Mouse (Mus musculus) megakaryocyte, embryonic 14.5 days (primary cell): ENCODE measurements around the gene Ctrc.

Source experiments
- FLI1 ChIP-seq: IDR thresholded peaks from 2 replicates; pipeline ENCODE4 v1.6.1; 2012; ENCODE audit warnings: low read length, inconsistent platforms, mixed read lengths
- GATA1 ChIP-seq: IDR thresholded peaks from 3 replicates; pipeline ENCODE4 v1.6.1; 2012; ENCODE audit warnings: mixed read lengths, low read length, inconsistent platforms, borderline replicate concordance

DNA sequence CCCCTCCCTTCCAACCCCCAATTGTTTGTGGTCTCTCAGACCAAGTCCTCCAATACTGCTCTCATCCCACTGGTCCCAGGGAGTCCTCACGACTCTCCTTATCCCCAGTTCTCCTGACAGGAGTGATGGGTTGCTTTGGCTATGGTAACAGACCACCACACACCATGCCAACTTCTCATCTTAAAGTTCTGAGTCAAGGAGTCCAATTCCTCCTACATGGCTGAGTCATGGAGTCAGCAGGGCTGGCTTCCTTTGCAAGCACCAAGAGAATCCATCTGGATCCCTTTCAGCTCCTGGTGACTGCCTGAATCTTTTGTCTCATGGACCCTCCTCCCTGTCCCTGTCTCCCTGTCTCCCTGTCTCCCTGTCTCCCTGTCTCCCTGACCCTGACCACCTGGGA is 12.2 kb downstream of the Ctrc start:
- no peak for TF ChIP-seq GATA1
- no peak for TF ChIP-seq FLI1
